Comparison of ENCODE assay signal across 18 mouse cellular contexts in the genomic region with DNA sequence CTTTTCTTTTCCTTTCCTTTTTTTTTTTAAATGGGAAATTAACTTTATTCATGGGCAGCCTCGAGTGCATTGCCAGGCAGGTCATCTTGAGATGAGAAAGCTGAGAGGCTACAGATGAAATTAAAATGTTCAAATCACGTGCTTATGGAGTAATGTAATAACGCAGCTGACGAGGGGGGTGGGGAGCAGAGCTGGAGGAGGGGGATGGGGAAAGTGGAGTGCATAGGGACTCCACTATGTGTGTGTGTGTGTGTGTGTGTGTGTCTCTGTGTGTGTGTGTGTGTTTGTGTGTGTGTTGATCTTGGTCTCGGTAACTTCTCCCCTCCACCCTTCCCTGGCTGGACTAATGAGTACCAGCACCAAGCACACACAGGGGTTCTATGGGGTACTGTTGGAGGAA.
DNase-seq lines count a peak whose midpoint lies in the region; ATAC-seq and TF ChIP-seq lines count a peak whose summit lies in the region.
"Had no signal": no experiment of that assay in that cellular context is flagged by ENCODE, and none has a peak within 500 bp of the region (broad histone marks: within the 10 kb centered on the region; RNA-seq: fewer than 3 reads in every experiment).

No protein-coding gene starts in this region.

- no peak for DNase-seq in hindbrain, embryonic 11.5 days (ENCODE audit: low spot score)
- DNase-seq in neural tube, embryonic 10.5 days (ENCODE audit: extremely low spot score, low spot score): no peak
- DNase-seq in hindbrain, postnatal 0 days (ENCODE audit: low spot score): peak; percentile 23
- DNase-seq in skeletal muscle tissue, adult 2 months (ENCODE audit: low read depth, low spot score): peak; percentile 13
- DNase-seq in lung, postnatal 0 days (ENCODE audit: low spot score): no peak
- DNase-seq in T-cell, adult 2 months (ENCODE audit: low spot score): no peak
- DNase-seq: adrenal gland, adult 8-10 months; cerebellum, adult 11-12 months; cerebellum, adult 9-11 months; cerebellum, postnatal 36 days; heart, postnatal 10 days; heart, postnatal 4 days had no signal

- TF ChIP-seq EP300 in lung, postnatal 0 days (IDR thresholded peaks at IDR 0.05): no peak

- no peak overlapping the region for H3K4me2 ChIP-seq in hindbrain, embryonic 13.5 days
- no peak overlapping the region for H3K4me2 ChIP-seq in hindbrain, embryonic 11.5 days (replicated peaks; ENCODE audit: low read depth, low read length)
- H3K4me2 ChIP-seq in neural tube, embryonic 13.5 days: no peak overlapping the region
- H3K4me2 ChIP-seq in hindbrain, postnatal 0 days (ENCODE audit: low read depth, low read length): no peak overlapping the region
- no peak overlapping the region for H3K4me2 ChIP-seq in lung, postnatal 0 days (replicated peaks; ENCODE audit: low read depth, low read length)
- H3K4me2 ChIP-seq: embryonic facial prominence, embryonic 13.5 days; forebrain, embryonic 12.5 days had no signal

- TF ChIP-seq CTCF in hindbrain, postnatal 0 days (IDR thresholded peaks at IDR 0.05; ENCODE audit: low read depth): no peak
- no peak for TF ChIP-seq CTCF in lung, postnatal 0 days (IDR thresholded peaks at IDR 0.05)

- H3K36me3 ChIP-seq in hindbrain, embryonic 13.5 days: no peaks in the 10 kb centered on the region
- no peaks in the 10 kb centered on the region for H3K36me3 ChIP-seq in hindbrain, embryonic 11.5 days (ENCODE audit: control insufficient read depth, insufficient read depth, low read length)
- no peaks in the 10 kb centered on the region for H3K36me3 ChIP-seq in neural tube, embryonic 13.5 days
- H3K36me3 ChIP-seq in hindbrain, postnatal 0 days (ENCODE audit: insufficient read depth, low read length): no peaks in the 10 kb centered on the region
- H3K36me3 ChIP-seq in lung, postnatal 0 days (ENCODE audit: insufficient read depth, low read length): no peaks in the 10 kb centered on the region
- H3K36me3 ChIP-seq: embryonic facial prominence, embryonic 13.5 days; forebrain, embryonic 12.5 days had no signal

- peak overlapping the region; percentile 64 for H3K27ac ChIP-seq in hindbrain, embryonic 13.5 days
- no peak overlapping the region for H3K27ac ChIP-seq in hindbrain, embryonic 11.5 days (ENCODE audit: low read depth, low read length)
- peak overlapping the region; percentile 64 for H3K27ac ChIP-seq in neural tube, embryonic 13.5 days (replicated peaks)
- H3K27ac ChIP-seq in hindbrain, postnatal 0 days: no peak overlapping the region
- H3K27ac ChIP-seq in lung, postnatal 0 days (ENCODE audit: low read length): no peak overlapping the region
- H3K27ac ChIP-seq: embryonic facial prominence, embryonic 13.5 days; forebrain, embryonic 12.5 days had no signal

- peaks cover 43% of the 10 kb centered on the region for H3K4me1 ChIP-seq in hindbrain, embryonic 13.5 days (replicated peaks)
- 0 out of 2 replicates have a peak, but pooled peaks cover 3% of the 10 kb centered on the region for H3K4me1 ChIP-seq in hindbrain, embryonic 11.5 days (replicated peaks; ENCODE audit: control insufficient read depth, insufficient read depth, low read length)
- H3K4me1 ChIP-seq in neural tube, embryonic 13.5 days (replicated peaks): peaks cover 48% of the 10 kb centered on the region
- H3K4me1 ChIP-seq in hindbrain, postnatal 0 days (ENCODE audit: insufficient read depth, low read length): peaks cover 9% of the 10 kb centered on the region
- H3K4me1 ChIP-seq in lung, postnatal 0 days (ENCODE audit: insufficient read depth, low read depth, low read length): peaks cover 3% of the 10 kb centered on the region; the same call in 1 of the 2 replicates

- 57% methylated on average over 5 of the region's 5 CpGs for WGBS in hindbrain, embryonic 13.5 days
- WGBS in hindbrain, embryonic 11.5 days: 71% methylated on average over 5 of the region's 5 CpGs
- 45% methylated on average over 5 of the region's 5 CpGs for WGBS in neural tube, embryonic 13.5 days
- WGBS in hindbrain, postnatal 0 days: 53% methylated on average over 5 of the region's 5 CpGs
- WGBS in lung, postnatal 0 days: 49% methylated on average over 5 of the region's 5 CpGs

- H3K4me3 ChIP-seq in hindbrain, embryonic 13.5 days: no peak overlapping the region
- H3K4me3 ChIP-seq in hindbrain, embryonic 11.5 days (ENCODE audit: low read depth, low read length): no peak overlapping the region
- H3K4me3 ChIP-seq in neural tube, embryonic 13.5 days: no peak overlapping the region
- H3K4me3 ChIP-seq in hindbrain, postnatal 0 days (ENCODE audit: low read length): no peak overlapping the region
- no peak overlapping the region for H3K4me3 ChIP-seq in lung, postnatal 0 days (ENCODE audit: low read depth, low read length)
- H3K4me3 ChIP-seq: embryonic facial prominence, embryonic 13.5 days; forebrain, embryonic 12.5 days had no signal

- no peak overlapping the region for H3K9ac ChIP-seq in hindbrain, embryonic 13.5 days
- H3K9ac ChIP-seq in hindbrain, embryonic 11.5 days (ENCODE audit: low read depth, low read length): no peak overlapping the region
- H3K9ac ChIP-seq in neural tube, embryonic 13.5 days: no peak overlapping the region
- H3K9ac ChIP-seq in hindbrain, postnatal 0 days (replicated peaks; ENCODE audit: low read length): no peak overlapping the region
- H3K9ac ChIP-seq in lung, postnatal 0 days (replicated peaks; ENCODE audit: low read depth): no peak overlapping the region
- H3K9ac ChIP-seq: embryonic facial prominence, embryonic 13.5 days; forebrain, embryonic 12.5 days had no signal

- H3K9me3 ChIP-seq in hindbrain, embryonic 13.5 days: no peaks in the 10 kb centered on the region
- H3K9me3 ChIP-seq in hindbrain, embryonic 11.5 days (ENCODE audit: control insufficient read depth, low read length): no peaks in the 10 kb centered on the region
- H3K9me3 ChIP-seq in neural tube, embryonic 13.5 days: no peaks in the 10 kb centered on the region
- H3K9me3 ChIP-seq in hindbrain, postnatal 0 days (ENCODE audit: low read length): no peaks in the 10 kb centered on the region
- H3K9me3 ChIP-seq in lung, postnatal 0 days (ENCODE audit: low read length): no peaks in the 10 kb centered on the region
- H3K9me3 ChIP-seq: embryonic facial prominence, embryonic 13.5 days; forebrain, embryonic 12.5 days had no signal

- peak; percentile 63 for ATAC-seq in hindbrain, embryonic 13.5 days (ENCODE audit: low FRiP score)
- ATAC-seq in hindbrain, embryonic 11.5 days (ENCODE audit: low FRiP score): no peak
- ATAC-seq in neural tube, embryonic 13.5 days (ENCODE audit: low read depth): no peak
- peak; percentile 50; the same call in 1 of the 2 replicates for ATAC-seq in hindbrain, postnatal 0 days
- ATAC-seq in lung, postnatal 0 days: no peak
- ATAC-seq: forebrain, embryonic 16.5 days; inflammation-experienced regulatory T-cells, adult 6 months had no signal

- 0 out of 2 replicates have a peak, but pooled peaks cover 3% of the 10 kb centered on the region for H3K27me3 ChIP-seq in hindbrain, embryonic 13.5 days
- no peaks in the 10 kb centered on the region for H3K27me3 ChIP-seq in hindbrain, embryonic 11.5 days (ENCODE audit: control insufficient read depth, insufficient read depth, low read length)
- no peaks in the 10 kb centered on the region for H3K27me3 ChIP-seq in neural tube, embryonic 13.5 days
- H3K27me3 ChIP-seq in hindbrain, postnatal 0 days (ENCODE audit: insufficient read depth, low read length): no peaks in the 10 kb centered on the region
- H3K27me3 ChIP-seq in lung, postnatal 0 days (replicated peaks; ENCODE audit: insufficient read depth, low read length): no peaks in the 10 kb centered on the region

Comparison
In these comparisons a context has a peak if more than half of its experiments do, and no peak if none do; other contexts are left out.
1. ATAC-seq: peak in hindbrain, embryonic 13.5 days (single experiment) and hindbrain, postnatal 0 days (single experiment); none in hindbrain, embryonic 11.5 days (single experiment), neural tube, embryonic 13.5 days (single experiment) and lung, postnatal 0 days (single experiment).
2. H3K27ac ChIP-seq: peak in hindbrain, embryonic 13.5 days (single experiment) and neural tube, embryonic 13.5 days (single experiment); none in hindbrain, embryonic 11.5 days (single experiment), hindbrain, postnatal 0 days (single experiment) and lung, postnatal 0 days (single experiment).
3. DNase-seq: peak in hindbrain, postnatal 0 days (single experiment) and skeletal muscle tissue, adult 2 months (single experiment); none in hindbrain, embryonic 11.5 days (single experiment), neural tube, embryonic 10.5 days (single experiment), lung, postnatal 0 days (single experiment) and T-cell, adult 2 months (single experiment).